Mouse (Mus musculus): ENCODE measurements around the gene Habp4.

The Habp4 gene

DNA sequence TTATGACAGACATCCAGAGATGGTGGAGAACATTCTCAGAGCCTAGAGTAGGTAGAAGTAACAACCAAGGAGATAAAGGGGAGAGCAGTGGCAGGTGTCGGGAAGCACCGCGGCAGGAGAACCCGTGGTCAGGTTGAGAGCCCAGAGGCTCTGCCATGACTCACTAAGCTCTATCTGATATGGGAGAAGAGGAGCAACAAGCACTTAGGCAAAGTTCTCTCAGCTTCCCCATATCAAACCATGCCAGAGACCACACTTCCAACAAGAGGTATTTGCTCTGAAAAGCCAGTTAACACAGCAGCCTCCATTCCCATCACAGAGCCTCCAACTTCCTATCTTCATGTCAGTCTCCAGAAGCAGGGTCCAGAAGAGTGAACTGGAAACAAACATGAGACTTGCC, 39.3 kb downstream of the Habp4 start:
- no peaks in the 10 kb centered on the region for H3K27me3 ChIP-seq (ENCODE audit: insufficient read depth, low read length)
- no peaks in the 10 kb centered on the region for H3K9me3 ChIP-seq (ENCODE audit: low read length)
- H3K4me3 ChIP-seq (replicated peaks; ENCODE audit: low read length), result no peak overlapping the region
- H3K36me3 ChIP-seq (ENCODE audit: insufficient read depth, low read length), result peaks cover 22% of the 10 kb centered on the region
- no peak for TF ChIP-seq CTCF (conservative IDR thresholded peaks at IDR 0.05; ENCODE audit: low read length)
- no peak for TF ChIP-seq POU5F1 (IDR thresholded peaks at IDR 0.05; ENCODE audit: borderline replicate concordance, low read length)
- no peak for TF ChIP-seq NANOG (IDR thresholded peaks at IDR 0.05; ENCODE audit: borderline replicate concordance, low read length)
- H3K4me1 ChIP-seq (replicated peaks; ENCODE audit: low read depth, low read length), result peaks cover 12% of the 10 kb centered on the region

DNA sequence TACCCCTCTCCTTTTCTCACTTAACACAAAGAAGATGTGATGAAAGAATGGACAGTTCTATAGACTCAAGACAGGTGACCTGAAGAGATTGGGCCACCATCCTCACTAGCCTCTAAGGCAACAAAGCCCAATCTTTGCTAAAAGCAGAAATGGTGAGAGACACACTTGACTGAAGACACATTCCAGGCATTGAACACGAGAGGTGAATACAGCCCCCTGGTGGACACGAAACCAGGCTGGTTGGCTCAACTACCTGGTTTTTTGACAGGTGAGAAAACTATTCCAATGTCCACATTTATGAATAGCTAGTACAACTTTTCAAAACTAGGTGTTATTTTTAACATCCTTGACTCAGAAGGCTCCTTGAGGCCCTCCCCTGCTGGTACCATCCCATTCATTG, 43.1 kb downstream of the Habp4 start:
- H3K9me3 ChIP-seq (ENCODE audit: low read length), result no peaks in the 10 kb centered on the region
- H3K4me3 ChIP-seq (replicated peaks; ENCODE audit: low read length), result no peak overlapping the region
- H3K36me3 ChIP-seq (ENCODE audit: insufficient read depth, low read length), result peaks cover 11% of the 10 kb centered on the region
- TF ChIP-seq POU5F1 (IDR thresholded peaks at IDR 0.05; ENCODE audit: borderline replicate concordance, low read length) (no peak), CTCF (conservative IDR thresholded peaks at IDR 0.05; ENCODE audit: low read length) (no peak), NANOG (IDR thresholded peaks at IDR 0.05; ENCODE audit: borderline replicate concordance, low read length) (no peak)
- H3K27me3 ChIP-seq (ENCODE audit: insufficient read depth, low read length), result no peaks in the 10 kb centered on the region
- H3K4me1 ChIP-seq (replicated peaks; ENCODE audit: low read depth, low read length), result peaks cover 10% of the 10 kb centered on the region

DNA sequence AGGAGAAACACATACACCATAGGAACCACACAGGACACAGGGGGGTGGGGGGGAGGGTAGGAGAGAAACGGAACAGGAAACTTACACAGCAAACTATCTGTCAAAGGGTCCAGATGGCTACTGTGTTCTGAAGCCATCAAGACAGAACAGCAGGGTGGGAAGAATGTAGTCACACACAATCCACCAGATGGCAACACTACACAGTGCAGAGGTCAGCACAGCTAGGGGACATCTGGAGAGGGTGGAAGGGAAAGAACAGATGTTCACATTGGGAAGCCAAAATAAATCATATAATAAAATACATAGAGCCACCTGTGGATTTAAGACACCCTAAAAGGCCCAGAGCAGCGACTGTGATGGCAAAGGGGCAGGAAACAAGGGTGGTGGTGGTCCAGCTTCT, 43.6 kb downstream of the Habp4 start:
- H3K36me3 ChIP-seq (ENCODE audit: insufficient read depth, low read length), result peaks cover 10% of the 10 kb centered on the region
- no peak overlapping the region for H3K4me3 ChIP-seq (replicated peaks; ENCODE audit: low read length)
- no peaks in the 10 kb centered on the region for H3K27me3 ChIP-seq (ENCODE audit: insufficient read depth, low read length)
- H3K9me3 ChIP-seq (ENCODE audit: low read length), result no peaks in the 10 kb centered on the region
- peaks cover 10% of the 10 kb centered on the region for H3K4me1 ChIP-seq (replicated peaks; ENCODE audit: low read depth, low read length)
- TF ChIP-seq NANOG (IDR thresholded peaks at IDR 0.05; ENCODE audit: borderline replicate concordance, low read length), result no peak

DNA sequence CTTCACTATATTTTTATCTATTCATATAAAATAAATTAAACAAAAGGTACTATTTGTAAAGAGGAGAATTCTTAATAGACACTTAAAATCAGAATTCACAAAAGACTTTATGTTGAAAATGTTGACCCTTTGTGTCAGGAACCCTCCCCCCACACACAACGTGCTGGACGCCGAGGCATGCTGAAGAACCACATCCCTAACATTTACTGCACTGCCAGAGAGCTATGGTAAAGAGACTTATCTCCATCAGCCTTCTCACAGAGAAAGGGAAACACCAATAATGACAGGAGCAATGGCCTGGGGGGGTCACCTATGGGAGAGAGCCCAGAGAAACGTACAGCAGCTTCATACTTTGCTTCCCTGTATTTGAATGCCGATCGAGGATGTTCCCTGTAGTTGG, 46.5 kb downstream of the Habp4 start:
- Histone ChIP-seq H3K4me1 (replicated peaks; ENCODE audit: low read depth, low read length) (peaks cover 10% of the 10 kb centered on the region), H3K36me3 (ENCODE audit: insufficient read depth, low read length) (0 out of 2 replicates have a peak, but pooled peaks cover 2% of the 10 kb centered on the region), H3K4me3 (replicated peaks; ENCODE audit: low read length) (no peak overlapping the region), H3K27me3 (ENCODE audit: insufficient read depth, low read length) (no peaks in the 10 kb centered on the region), H3K9me3 (ENCODE audit: low read length) (no peaks in the 10 kb centered on the region)
- TF ChIP-seq NANOG (IDR thresholded peaks at IDR 0.05; ENCODE audit: borderline replicate concordance, low read length), result no peak
- TF ChIP-seq POU5F1 (IDR thresholded peaks at IDR 0.05; ENCODE audit: borderline replicate concordance, low read length), result no peak
- no peak for TF ChIP-seq CTCF (conservative IDR thresholded peaks at IDR 0.05; ENCODE audit: low read length)

DNA sequence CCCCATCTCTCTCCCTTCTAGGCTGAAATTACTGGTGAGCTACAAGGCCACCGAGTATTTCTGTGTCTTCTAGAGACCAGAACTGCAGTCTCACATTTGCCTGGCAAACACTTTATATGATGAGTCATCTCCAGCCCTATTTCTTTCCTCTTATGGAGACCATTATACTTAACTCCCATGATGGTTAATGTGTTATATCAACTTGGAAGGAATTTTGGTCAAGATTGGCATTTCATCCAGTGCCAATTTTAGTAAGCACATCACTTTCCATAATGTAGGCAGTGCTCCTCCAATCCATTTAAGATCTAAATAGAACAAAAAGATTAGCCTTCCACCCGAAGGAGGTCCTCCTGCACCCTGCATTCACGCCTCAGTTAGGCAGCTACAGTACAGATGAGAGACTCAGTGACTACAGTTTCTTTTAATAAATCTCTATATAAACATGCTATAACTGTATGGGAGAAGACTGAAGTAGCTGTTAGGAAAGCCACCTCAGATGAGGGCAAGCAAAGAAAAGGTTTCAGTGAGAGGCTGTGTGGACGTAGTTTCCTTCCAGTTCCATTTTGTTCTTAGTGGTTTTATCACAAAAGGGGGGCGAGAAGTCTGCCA, 50.5 kb downstream of the Habp4 start:
- TF ChIP-seq NANOG (IDR thresholded peaks at IDR 0.05; ENCODE audit: borderline replicate concordance, low read length) (no peak), CTCF (conservative IDR thresholded peaks at IDR 0.05; ENCODE audit: low read length) (no peak), POU5F1 (IDR thresholded peaks at IDR 0.05; ENCODE audit: borderline replicate concordance, low read length) (no peak)
- Histone ChIP-seq H3K4me1 (replicated peaks; ENCODE audit: low read depth, low read length) (peaks cover 19% of the 10 kb centered on the region), H3K4me3 (replicated peaks; ENCODE audit: low read length) (no peak overlapping the region), H3K36me3 (ENCODE audit: insufficient read depth, low read length) (0 out of 2 replicates have a peak, but pooled peaks cover 5% of the 10 kb centered on the region), H3K27me3 (ENCODE audit: insufficient read depth, low read length) (no peaks in the 10 kb centered on the region), H3K9me3 (ENCODE audit: low read length) (no peaks in the 10 kb centered on the region)

GRCm38 (mm10) chr13:64214891-64215290, 53.3 kb downstream of the Habp4 start:
- peaks cover 19% of the 10 kb centered on the region for H3K4me1 ChIP-seq (replicated peaks; ENCODE audit: low read depth, low read length)
- no peak overlapping the region for H3K4me3 ChIP-seq (replicated peaks; ENCODE audit: low read length)
- TF ChIP-seq NANOG (IDR thresholded peaks at IDR 0.05; ENCODE audit: borderline replicate concordance, low read length) (no peak), POU5F1 (IDR thresholded peaks at IDR 0.05; ENCODE audit: borderline replicate concordance, low read length) (no peak), CTCF (conservative IDR thresholded peaks at IDR 0.05; ENCODE audit: low read length) (no peak)
- no peaks in the 10 kb centered on the region for H3K27me3 ChIP-seq (ENCODE audit: insufficient read depth, low read length)
- H3K9me3 ChIP-seq (ENCODE audit: low read length), result no peaks in the 10 kb centered on the region
- 0 out of 2 replicates have a peak, but pooled peaks cover 5% of the 10 kb centered on the region for H3K36me3 ChIP-seq (ENCODE audit: insufficient read depth, low read length)

GRCm38 (mm10) chr13:64225738-64226137, 64.1 kb downstream of the Habp4 start:
- Histone ChIP-seq H3K4me3 (replicated peaks; ENCODE audit: low read length) (no peak overlapping the region), H3K4me1 (replicated peaks; ENCODE audit: low read depth, low read length) (no peaks in the 10 kb centered on the region), H3K36me3 (ENCODE audit: insufficient read depth, low read length) (0 out of 2 replicates have a peak, but pooled peaks cover 5% of the 10 kb centered on the region), H3K9me3 (ENCODE audit: low read length) (no peaks in the 10 kb centered on the region), H3K27me3 (ENCODE audit: insufficient read depth, low read length) (no peaks in the 10 kb centered on the region)
- TF ChIP-seq POU5F1 (IDR thresholded peaks at IDR 0.05; ENCODE audit: borderline replicate concordance, low read length), result no peak
- no peak for TF ChIP-seq CTCF (conservative IDR thresholded peaks at IDR 0.05; ENCODE audit: low read length)

DNA sequence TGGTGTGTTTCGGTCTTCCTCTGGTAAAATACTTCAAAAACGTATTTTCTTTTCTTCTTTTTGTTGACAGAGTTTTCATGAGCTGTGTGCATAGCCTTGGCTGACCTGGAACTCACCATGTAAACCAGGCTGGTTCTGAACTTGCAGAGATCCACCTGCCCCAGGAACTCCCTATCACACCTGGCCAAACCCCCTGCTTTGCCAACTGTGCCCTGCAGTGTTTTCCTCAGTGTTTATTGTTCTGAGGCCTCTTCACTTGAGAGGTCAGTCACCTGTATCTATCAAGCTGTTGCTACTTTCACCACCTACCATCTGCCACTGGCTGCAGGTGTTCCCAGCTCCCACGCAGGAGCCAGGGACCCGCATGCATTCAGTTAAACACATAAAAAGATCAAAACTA, 65.1 kb downstream of the Habp4 start:
- TF ChIP-seq CTCF (conservative IDR thresholded peaks at IDR 0.05; ENCODE audit: low read length) (no peak), POU5F1 (IDR thresholded peaks at IDR 0.05; ENCODE audit: borderline replicate concordance, low read length) (no peak), NANOG (IDR thresholded peaks at IDR 0.05; ENCODE audit: borderline replicate concordance, low read length) (no peak)
- Histone ChIP-seq H3K4me3 (replicated peaks; ENCODE audit: low read length) (no peak overlapping the region), H3K9me3 (ENCODE audit: low read length) (no peaks in the 10 kb centered on the region), H3K4me1 (replicated peaks; ENCODE audit: low read depth, low read length) (no peaks in the 10 kb centered on the region), H3K36me3 (ENCODE audit: insufficient read depth, low read length) (no peaks in the 10 kb centered on the region), H3K27me3 (ENCODE audit: insufficient read depth, low read length) (no peaks in the 10 kb centered on the region)

DNA sequence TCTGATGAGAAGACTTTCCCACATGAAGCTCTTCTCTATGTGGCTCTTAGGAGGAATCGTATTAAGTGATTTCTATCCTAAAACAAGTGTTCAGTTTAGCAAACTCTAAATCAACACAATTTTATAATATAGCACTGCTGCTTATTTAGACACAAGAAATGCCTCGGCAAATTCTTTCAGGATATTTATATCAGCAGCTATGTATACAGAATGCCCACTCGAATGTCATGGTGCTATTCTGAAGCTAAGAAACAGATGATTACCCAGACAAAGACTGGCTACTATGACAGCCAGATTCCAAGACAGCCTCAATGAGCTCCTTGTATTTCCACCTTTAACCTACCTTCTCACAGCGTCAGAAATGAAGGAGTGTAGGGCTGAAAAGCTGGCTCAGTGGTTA, 71.5 kb downstream of the Habp4 start:
- H3K4me1 ChIP-seq (replicated peaks; ENCODE audit: low read depth, low read length), result no peaks in the 10 kb centered on the region
- H3K36me3 ChIP-seq (ENCODE audit: insufficient read depth, low read length), result no peaks in the 10 kb centered on the region
- no peak overlapping the region for H3K4me3 ChIP-seq (replicated peaks; ENCODE audit: low read length)
- H3K9me3 ChIP-seq (ENCODE audit: low read length), result no peaks in the 10 kb centered on the region
- H3K27me3 ChIP-seq (ENCODE audit: insufficient read depth, low read length), result no peaks in the 10 kb centered on the region
- TF ChIP-seq POU5F1 (IDR thresholded peaks at IDR 0.05; ENCODE audit: borderline replicate concordance, low read length), result no peak
- no peak for TF ChIP-seq NANOG (IDR thresholded peaks at IDR 0.05; ENCODE audit: borderline replicate concordance, low read length)
- TF ChIP-seq CTCF (conservative IDR thresholded peaks at IDR 0.05; ENCODE audit: low read length), result no peak

Measured in E14TG2a.4 (cell line).